Mouse (Mus musculus) heart, adult 2 months (tissue): ENCODE data around the gene Evc.

Experiments used
- CTCF ChIP-seq: fragments of 200-600 bp; IDR thresholded peaks from 2 replicates; pipeline ENCODE4 v1.8.1; 2022; ENCODE audit warnings: antibody characterized with exemption, mild to moderate bottlenecking, moderate library complexity
- EP300 ChIP-seq: fragments of 200-500 bp; IDR thresholded peaks from 2 replicates; pipeline ENCODE4 v1.6.1; 2011; ENCODE audit warnings: low read depth, low read length, control low read depth; ENCODE audit not compliant: insufficient read depth
- POLR2A ChIP-seq: fragments of 200-500 bp; IDR thresholded peaks from 2 replicates; pipeline ENCODE4 v1.6.1; 2011; ENCODE audit warnings: mild to moderate bottlenecking, low read depth, low read length, control low read depth; ENCODE audit not compliant: insufficient read depth

- TF ChIP-seq EP300 (no peak), CTCF (no peak), POLR2A (no peak)
Measured at GRCm38 (mm10) chr5:37296717-37297116, 40.0 kb downstream of the Evc start.
